Mouse (Mus musculus): Measurements from ENCODE around the gene Cst8. TPM values are rescaled to one million over a fixed set of nuclear protein-coding genes. Genes with fewer than 3 reads are reported as not detected.
A peak's percentile ranks its signal among the peaks of the same experiment; 100 is the strongest.

The Cst8 gene
- polyA plus RNA-seq, 1 experiment from 2014 or later, result not detected

DNA sequence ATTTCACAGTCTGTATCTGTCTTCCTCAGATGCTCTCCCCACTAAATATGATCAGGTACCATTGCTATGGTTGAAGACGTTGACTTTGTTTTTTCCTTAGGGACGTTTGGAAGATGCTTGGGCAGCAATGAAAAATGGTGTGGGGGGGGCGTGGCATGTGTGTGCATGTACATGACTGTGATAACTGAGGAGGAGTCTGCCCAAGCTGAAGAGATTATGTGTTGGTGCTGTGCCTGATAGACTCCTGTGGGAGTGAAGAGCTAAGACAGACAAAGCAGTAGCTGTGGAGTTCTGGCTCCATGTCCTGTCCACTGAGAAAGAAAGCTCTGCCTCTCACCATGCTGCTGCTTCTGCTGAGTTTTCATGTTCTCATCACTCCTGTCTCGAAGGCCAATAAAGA lies 36.3 kb downstream of the Cst8 start, which contains the start of gene Cst9:
Cst9 (plus strand) TSS at position 236 of the 400 bp plus-strand sequence.
- ATAC-seq, result no peak
- H3K36me3 ChIP-seq (ENCODE audit: poor library complexity, severe bottlenecking), result no peaks in the 10 kb centered on the region
- no peak within 1 kb of the TSS for H3K27ac ChIP-seq
- H3K9ac ChIP-seq, result no peak within 1 kb of the TSS
- H3K27me3 ChIP-seq, result no peaks in the 10 kb centered on the region
- WGBS, result 75% methylated on average over 4 of the region's 4 CpGs
- H3K9me3 ChIP-seq (replicated peaks), result no peaks in the 10 kb centered on the region
- H3K4me2 ChIP-seq, result no peak within 1 kb of the TSS
- H3K4me3 ChIP-seq, result no peak within 1 kb of the TSS
- H3K4me1 ChIP-seq, result no peaks in the 10 kb centered on the region

DNA sequence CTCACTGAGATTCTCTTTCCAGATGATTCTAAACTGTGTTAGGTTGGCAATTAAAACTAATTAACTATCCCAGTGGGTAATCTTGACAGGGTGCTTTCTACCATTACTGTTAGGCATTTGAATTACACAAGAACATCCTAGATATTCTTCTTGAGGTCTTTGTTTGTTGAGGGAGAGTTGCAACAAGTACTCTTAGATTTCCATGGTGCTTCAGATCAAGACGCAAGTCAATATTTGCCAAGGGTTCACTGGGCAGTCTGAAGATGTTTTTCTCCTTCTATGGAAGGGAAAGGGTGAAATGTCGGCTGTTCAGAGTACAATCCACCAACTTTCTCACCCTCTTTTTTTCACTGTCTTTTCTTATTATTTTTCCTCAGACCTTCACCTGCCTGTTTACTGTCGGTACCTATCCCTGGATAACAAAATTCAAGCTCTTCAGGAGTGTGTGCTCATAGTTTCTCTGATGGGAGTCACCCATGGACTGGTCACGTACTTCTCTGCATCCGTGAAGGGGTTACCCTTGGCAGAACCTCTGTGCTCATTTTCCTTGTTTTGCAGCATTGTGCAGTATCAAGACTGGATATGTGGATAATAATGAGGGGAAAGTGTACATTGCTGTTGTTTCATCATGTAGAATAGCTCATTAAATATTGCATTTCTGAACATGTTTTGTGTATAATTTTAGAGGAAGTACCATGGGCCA lies 39.6 kb downstream of the Cst8 start:
- 86% methylated on average over 5 of the region's 5 CpGs for WGBS
- H3K9ac ChIP-seq, result no peak overlapping the region
- no peak for ATAC-seq
- no peak overlapping the region for H3K4me3 ChIP-seq
- H3K4me1 ChIP-seq, result no peaks in the 10 kb centered on the region
- H3K9me3 ChIP-seq (replicated peaks), result no peaks in the 10 kb centered on the region
- H3K36me3 ChIP-seq (ENCODE audit: poor library complexity, severe bottlenecking), result no peaks in the 10 kb centered on the region
- no peak overlapping the region for H3K4me2 ChIP-seq
- no peak overlapping the region for H3K27ac ChIP-seq
- H3K27me3 ChIP-seq, result no peaks in the 10 kb centered on the region

DNA sequence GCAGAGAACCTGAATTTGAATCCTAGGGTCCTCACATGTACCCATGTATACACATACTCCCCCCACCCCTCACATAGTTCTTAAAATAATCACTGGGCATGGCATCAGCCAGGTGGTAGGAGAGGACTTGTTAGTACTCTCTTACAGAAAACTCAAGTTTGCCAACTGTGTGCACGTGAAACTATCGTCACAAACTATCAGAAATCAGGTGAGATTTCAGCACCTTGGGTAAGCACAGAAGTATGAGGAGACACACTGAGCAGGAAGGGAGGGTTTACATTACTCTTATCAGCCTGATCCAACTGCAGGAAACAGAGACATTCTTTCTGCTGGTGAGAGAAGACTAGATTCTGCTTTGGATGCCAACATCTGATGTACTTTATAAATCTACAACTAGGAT lies 40.6 kb downstream of the Cst8 start:
- no peaks in the 10 kb centered on the region for H3K27me3 ChIP-seq
- no peak overlapping the region for H3K27ac ChIP-seq
- no peak for ATAC-seq
- no peaks in the 10 kb centered on the region for H3K36me3 ChIP-seq (ENCODE audit: poor library complexity, severe bottlenecking)
- no peak overlapping the region for H3K4me3 ChIP-seq
- H3K4me1 ChIP-seq, result no peaks in the 10 kb centered on the region
- H3K9ac ChIP-seq, result no peak overlapping the region
- no peak overlapping the region for H3K4me2 ChIP-seq
- H3K9me3 ChIP-seq (replicated peaks), result no peaks in the 10 kb centered on the region
- WGBS, result 93% methylated on average over 2 of the region's 2 CpGs

DNA sequence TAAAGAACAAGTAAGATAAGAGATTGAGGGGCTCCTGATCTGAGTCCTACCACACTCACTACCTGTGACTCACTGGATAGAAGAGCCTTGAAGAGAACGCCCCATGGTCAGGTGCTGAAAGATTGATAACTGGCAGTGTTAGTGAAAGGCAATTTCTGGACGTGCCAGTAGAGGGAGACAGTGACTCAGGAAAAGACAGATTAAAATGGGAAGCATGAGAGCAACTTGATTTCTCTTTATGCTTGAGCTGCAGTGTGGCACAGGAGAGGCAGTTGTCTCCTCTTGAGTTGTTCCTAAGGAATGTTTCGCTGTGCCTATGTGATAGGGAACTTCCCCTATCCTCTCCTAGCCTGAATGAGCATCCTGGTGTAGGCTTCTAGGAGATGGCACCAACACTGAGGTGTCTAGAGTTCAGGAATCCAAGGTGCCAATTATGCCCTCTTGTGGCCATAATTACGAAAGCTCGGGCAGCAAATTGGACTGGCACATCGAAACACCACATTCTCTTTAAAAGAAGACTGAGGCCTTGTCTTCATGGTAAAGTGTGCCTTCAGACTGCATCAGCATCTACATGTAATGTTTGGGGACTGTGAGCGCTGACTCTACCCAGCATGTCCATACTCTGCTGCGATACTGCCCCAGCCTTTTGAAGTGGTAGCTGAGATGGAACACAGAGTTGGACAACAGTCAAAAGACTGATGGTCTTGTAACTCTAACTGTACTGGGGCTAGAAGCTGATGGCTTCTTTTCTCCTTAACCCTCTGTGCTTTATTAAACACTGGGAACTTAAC lies 52.7 kb downstream of the Cst8 start:
- Histone ChIP-seq H3K9me3 (replicated peaks) (no peaks in the 10 kb centered on the region), H3K36me3 (ENCODE audit: poor library complexity, severe bottlenecking) (no peaks in the 10 kb centered on the region), H3K4me3 (no peak overlapping the region), H3K27me3 (no peaks in the 10 kb centered on the region), H3K4me2 (no peak overlapping the region), H3K27ac (no peak overlapping the region), H3K4me1 (no peaks in the 10 kb centered on the region), H3K9ac (no peak overlapping the region)
- 44% methylated on average over 8 of the region's 8 CpGs for WGBS
- ATAC-seq, result peak; percentile 80

Other genes with a start within 250 kb of the Cst8 start
- gene Nxt1, start 126.2 kb upstream of the Cst8 start, polyA plus RNA-seq (2015; fragmentation: Nextera tagmentation; extraction: Ambion mirVana), result 101 and 102 TPM in 2 replicates
- gene Gzf1, start 117.8 kb upstream of the Cst8 start, polyA plus RNA-seq (2015; fragmentation: Nextera tagmentation; extraction: Ambion mirVana), result 19.9 and 20.6 TPM in 2 replicates
- gene Napb, start 66.3 kb upstream of the Cst8 start, polyA plus RNA-seq (2015; fragmentation: Nextera tagmentation; extraction: Ambion mirVana), result 20.3 and 23.6 TPM in 2 replicates
- gene Cstl1, start 48.4 kb upstream of the Cst8 start, polyA plus RNA-seq (2015; fragmentation: Nextera tagmentation; extraction: Ambion mirVana), result not detected in 2 replicates
- gene Cst11, start 27.3 kb upstream of the Cst8 start, polyA plus RNA-seq (2015; fragmentation: Nextera tagmentation; extraction: Ambion mirVana), result not detected in 2 replicates
- gene 8030411F24Rik, start 16.8 kb upstream of the Cst8 start, polyA plus RNA-seq (2015; fragmentation: Nextera tagmentation; extraction: Ambion mirVana), result not detected in 2 replicates
- gene Cst12, start 9.4 kb upstream of the Cst8 start, polyA plus RNA-seq (2015; fragmentation: Nextera tagmentation; extraction: Ambion mirVana), result not detected in 2 replicates
- gene Cst13, start 21.3 kb downstream of the Cst8 start, polyA plus RNA-seq (2015; fragmentation: Nextera tagmentation; extraction: Ambion mirVana), result not detected in 2 replicates
- not detected in 2 replicates for gene Cst9, start 36.4 kb downstream of the Cst8 start, polyA plus RNA-seq (2015; fragmentation: Nextera tagmentation; extraction: Ambion mirVana)
- gene 9230104L09Rik, start 66.3 kb downstream of the Cst8 start, polyA plus RNA-seq (2015; fragmentation: Nextera tagmentation; extraction: Ambion mirVana), result not detected in 2 replicates
- 414 and 419 TPM in 2 replicates for gene Cst3, start 76.9 kb downstream of the Cst8 start, polyA plus RNA-seq (2015; fragmentation: Nextera tagmentation; extraction: Ambion mirVana)
- gene Gm1330, start 204.5 kb downstream of the Cst8 start, polyA plus RNA-seq (2015; fragmentation: Nextera tagmentation; extraction: Ambion mirVana), result not detected in 2 replicates
- gene Gm10750, start 218.5 kb downstream of the Cst8 start, polyA plus RNA-seq (2015; fragmentation: Nextera tagmentation; extraction: Ambion mirVana), result not detected in 2 replicates